Mouse (Mus musculus): ENCODE results near the gene Gng12. TPM values are rescaled to one million over a fixed set of nuclear protein-coding genes. Genes with fewer than 3 reads are reported as not detected.
A peak's percentile ranks its signal among the peaks of the same experiment; 100 is the strongest.

Gene Gng12
- total and polyA plus RNA-seq, 2 experiments from 2014 or later = 43.3 to 60.1 TPM

GRCm38 (mm10) chr6:67035388-67036299 is 139.4 kb downstream of the Gng12 start:
- H3K27ac ChIP-seq (ENCODE audit: low read depth, low read length) = 0 out of 2 replicates have a peak overlapping the region, but pooled peaks have one; percentile 21
- TF ChIP-seq CTCF (IDR thresholded peaks at IDR 0.05) = no peak
- DNase-seq (ENCODE audit: low spot score) = no peak
- no peaks in the 10 kb centered on the region for H3K36me3 ChIP-seq (ENCODE audit: insufficient read depth, low read length)
- peak overlapping the region; percentile 72 for H3K4me2 ChIP-seq (ENCODE audit: low read depth, low read length, poor library complexity, severe bottlenecking)
- H3K4me3 ChIP-seq (ENCODE audit: low read depth, low read length) = peak overlapping the region; percentile 82
- no peak for ATAC-seq (ENCODE audit: low FRiP score)
- no peaks in the 10 kb centered on the region for H3K9me3 ChIP-seq (ENCODE audit: low read length)
- WGBS = 9% methylated on average over 19 of the region's 19 CpGs
- H3K4me1 ChIP-seq (ENCODE audit: insufficient read depth, low read length) = peaks cover 5% of the 10 kb centered on the region; the same call in 1 of the 2 replicates
- H3K9ac ChIP-seq (replicated peaks; ENCODE audit: low read length, poor library complexity, severe bottlenecking) = peak overlapping the region; percentile 82
- no peaks in the 10 kb centered on the region for H3K27me3 ChIP-seq (ENCODE audit: insufficient read depth, low read length)

- TF ChIP-seq CTCF (IDR thresholded peaks at IDR 0.05) = peak; percentile 76
- Histone ChIP-seq H3K27ac (ENCODE audit: low read depth, low read length) (peak overlapping the region; percentile 89), H3K4me3 (ENCODE audit: low read depth, low read length) (peak overlapping the region; percentile 82), H3K9ac (replicated peaks; ENCODE audit: low read length, poor library complexity, severe bottlenecking) (peak overlapping the region; percentile 82), H3K9me3 (ENCODE audit: low read length) (no peaks in the 10 kb centered on the region), H3K4me1 (ENCODE audit: insufficient read depth, low read length) (peaks cover 5% of the 10 kb centered on the region; the same call in 1 of the 2 replicates), H3K36me3 (ENCODE audit: insufficient read depth, low read length) (no peaks in the 10 kb centered on the region), H3K4me2 (ENCODE audit: low read depth, low read length, poor library complexity, severe bottlenecking) (peak overlapping the region; percentile 72), H3K27me3 (ENCODE audit: insufficient read depth, low read length) (no peaks in the 10 kb centered on the region)
- DNase-seq (ENCODE audit: low spot score) (peak; percentile 87), ATAC-seq (ENCODE audit: low FRiP score) (peak; percentile 88)
- WGBS = under 1% methylated on average over 29 of the region's 29 CpGs
Observed at GRCm38 (mm10) chr6:67036356-67036811, 140.2 kb downstream of the Gng12 start.

GRCm38 (mm10) chr6:67036837-67037628 is 140.8 kb downstream of the Gng12 start, which contains the start of gene Gadd45a:
TSS of gene Gadd45a (minus strand) at chr6:67037457.
- ATAC-seq (ENCODE audit: low FRiP score) = peak; percentile 95
- WGBS = under 1% methylated on average over 62 of the region's 69 CpGs

GRCm38 (mm10) chr6:67038964-67039363 is 142.8 kb downstream of the Gng12 start:
- DNase-seq (ENCODE audit: low spot score) (no peak), ATAC-seq (ENCODE audit: low FRiP score) (no peak)
- TF ChIP-seq CTCF (IDR thresholded peaks at IDR 0.05) = peak; percentile 17; the same call in 1 of the 2 replicates
- Histone ChIP-seq H3K4me1 (ENCODE audit: insufficient read depth, low read length) (peaks cover 5% of the 10 kb centered on the region; the same call in 1 of the 2 replicates), H3K27ac (ENCODE audit: low read depth, low read length) (no peak overlapping the region), H3K4me2 (ENCODE audit: low read depth, low read length, poor library complexity, severe bottlenecking) (no peak overlapping the region), H3K9ac (replicated peaks; ENCODE audit: low read length, poor library complexity, severe bottlenecking) (no peak overlapping the region), H3K27me3 (ENCODE audit: insufficient read depth, low read length) (no peaks in the 10 kb centered on the region), H3K4me3 (ENCODE audit: low read depth, low read length) (no peak overlapping the region), H3K9me3 (ENCODE audit: low read length) (no peaks in the 10 kb centered on the region), H3K36me3 (ENCODE audit: insufficient read depth, low read length) (no peaks in the 10 kb centered on the region)
- WGBS = 100% methylated on average over 2 of the region's 3 CpGs

More at GRCm38 (mm10) chr6:67036837-67037628, 140.8 kb downstream of the Gng12 start, which contains the start of gene Gadd45a:
- peak; percentile 28 for TF ChIP-seq CTCF (IDR thresholded peaks at IDR 0.05)
- Histone ChIP-seq H3K4me1 (ENCODE audit: insufficient read depth, low read length) (peaks cover 5% of the 10 kb centered on the region; the same call in 1 of the 2 replicates), H3K9me3 (ENCODE audit: low read length) (no peaks in the 10 kb centered on the region), H3K27me3 (ENCODE audit: insufficient read depth, low read length) (no peaks in the 10 kb centered on the region), H3K27ac (ENCODE audit: low read depth, low read length) (peak within 1 kb of the TSS; percentile 89), H3K4me2 (ENCODE audit: low read depth, low read length, poor library complexity, severe bottlenecking) (peak within 1 kb of the TSS; percentile 72), H3K9ac (replicated peaks; ENCODE audit: low read length, poor library complexity, severe bottlenecking) (peak within 1 kb of the TSS; percentile 82), H3K4me3 (ENCODE audit: low read depth, low read length) (peak within 1 kb of the TSS; percentile 82), H3K36me3 (ENCODE audit: insufficient read depth, low read length) (no peaks in the 10 kb centered on the region)
- peak; percentile 97 for DNase-seq (ENCODE audit: low spot score)

GRCm38 (mm10) chr6:67040904-67041410 is 144.8 kb downstream of the Gng12 start:
- no peak overlapping the region for H3K4me2 ChIP-seq (ENCODE audit: low read depth, low read length, poor library complexity, severe bottlenecking)
- H3K27me3 ChIP-seq (ENCODE audit: insufficient read depth, low read length) = no peaks in the 10 kb centered on the region
- DNase-seq (ENCODE audit: low spot score) (no peak), ATAC-seq (ENCODE audit: low FRiP score) (no peak)
- 57% methylated on average over 4 of the region's 4 CpGs for WGBS
- H3K4me3 ChIP-seq (ENCODE audit: low read depth, low read length) = no peak overlapping the region
- H3K36me3 ChIP-seq (ENCODE audit: insufficient read depth, low read length) = no peaks in the 10 kb centered on the region
- H3K9ac ChIP-seq (replicated peaks; ENCODE audit: low read length, poor library complexity, severe bottlenecking) = no peak overlapping the region
- no peaks in the 10 kb centered on the region for H3K4me1 ChIP-seq (ENCODE audit: insufficient read depth, low read length)
- no peak overlapping the region for H3K27ac ChIP-seq (ENCODE audit: low read depth, low read length)
- no peak for TF ChIP-seq CTCF (IDR thresholded peaks at IDR 0.05)
- no peaks in the 10 kb centered on the region for H3K9me3 ChIP-seq (ENCODE audit: low read length)
